Mouse (Mus musculus) kidney, postnatal 0 days (tissue): ENCODE measurements at regions not wholly inside any gene's neighbourhood (a gene's known extent, or its start where the extent isn't known, plus 50 kb on each side); places are given as distances from the start of the nearest gene placed in this dataset.
A peak's percentile ranks its signal among the peaks of the same experiment; 100 is the strongest.
"Not testable (repeated sequence)": the region's sequence is repeated elsewhere in the genome, so short reads cannot be mapped to it uniquely, and the experiment has no call there.

Experiments used
- ATAC-seq: fragments of 200-750 bp; cut with Nextera tagmentation; replicated peaks from 2 replicates; pipeline ENCODE4 v1.8.0; 2017; ENCODE audit warnings: low read depth, moderate number of reproducible peaks, moderate TSS enrichment, moderate library complexity; ENCODE audit not compliant: low FRiP score
- DNase-seq: peaks from one replicate; pipeline ENCODE4 v3.0.0-alpha.2; 2016; ENCODE audit warnings: low spot score
- H3K27ac ChIP-seq: fragments of 300-500 bp; sonication (generic); 2 replicates; pipeline ENCODE4 v1.5.1; 2014; ENCODE audit warnings: mild to moderate bottlenecking
- H3K27me3 ChIP-seq: fragments of 300-500 bp; sonication (generic); 2 replicates; pipeline ENCODE4 v1.6.1; 2014; ENCODE audit warnings: low read length, mixed read lengths; ENCODE audit not compliant: insufficient read depth
- H3K36me3 ChIP-seq: fragments of 300-500 bp; sonication (generic); 2 replicates; pipeline ENCODE4 v1.6.1; 2014; ENCODE audit warnings: low read length, mixed read lengths; ENCODE audit not compliant: insufficient read depth
- H3K4me1 ChIP-seq: fragments of 300-500 bp; sonication (generic); replicated peaks from 2 replicates; pipeline ENCODE4 v1.6.1; 2014; ENCODE audit warnings: antibody characterized with exemption, low read length, mixed read lengths; ENCODE audit not compliant: insufficient read depth
- H3K4me2 ChIP-seq: fragments of 300-500 bp; sonication (generic); 2 replicates; pipeline ENCODE4 v1.6.1; 2014; ENCODE audit warnings: mild to moderate bottlenecking, low read length, moderate library complexity, mixed read lengths
- H3K4me3 ChIP-seq: fragments of 300-500 bp; sonication (generic); replicated peaks from 2 replicates; pipeline ENCODE4 v1.5.1; 2014; ENCODE audit warnings: low read depth, low read length
- H3K9ac ChIP-seq: fragments of 300-500 bp; sonication (generic); 2 replicates; pipeline ENCODE4 v1.6.1; 2014; ENCODE audit warnings: low read depth, low read length
- H3K9me3 ChIP-seq: fragments of 300-500 bp; sonication (generic); replicated peaks from 2 replicates; pipeline ENCODE4 v1.6.1; 2016; ENCODE audit warnings: low read length, inconsistent platforms, mixed read lengths
- CTCF ChIP-seq: IDR thresholded peaks from 2 replicates; pipeline ENCODE4 v1.5.1; 2016; ENCODE audit warnings: antibody characterized with exemption, low read depth, mild to moderate bottlenecking, moderate library complexity
- WGBS: fragments of 180-500 bp; shearing (Covaris S2); extraction: QIAGEN DNeasy Blood & Tissue Kit; methylation state at CpG from one replicate; pipeline ENCODE4 v1.1.7; 2014; 5-methylcytosine and 5-hydroxymethylcytosine counted together

DNA sequence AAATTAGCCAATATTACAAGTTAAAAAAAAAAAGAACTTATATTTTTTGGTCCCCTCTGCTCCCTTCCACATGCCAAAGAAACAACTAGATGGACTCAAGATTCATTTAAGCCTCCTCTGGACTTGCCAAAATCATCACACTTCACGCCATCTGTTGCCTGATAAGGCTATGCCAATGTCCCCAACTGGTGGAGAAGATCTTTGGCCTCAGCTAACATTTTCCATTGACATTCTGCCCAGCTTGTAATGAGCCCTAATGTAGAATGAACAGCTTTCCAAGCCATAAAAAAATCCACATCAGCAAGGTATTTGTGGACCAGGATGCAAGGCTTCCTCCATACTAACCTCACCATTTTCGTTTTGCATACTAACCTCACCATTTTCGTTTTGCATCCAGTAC is 531.2 kb downstream of the Synb start:
- no peak overlapping the region for H3K4me2 ChIP-seq
- ATAC-seq (no peak), DNase-seq (no peak)
- H3K27me3 ChIP-seq = no peaks in the 10 kb centered on the region
- no peak overlapping the region for H3K27ac ChIP-seq
- no peaks in the 10 kb centered on the region for H3K9me3 ChIP-seq
- 75% methylated on average over 3 of the region's 3 CpGs for WGBS
- H3K4me1 ChIP-seq = no peaks in the 10 kb centered on the region
- TF ChIP-seq CTCF = no peak
- H3K9ac ChIP-seq = no peak overlapping the region
- H3K36me3 ChIP-seq = no peaks in the 10 kb centered on the region
- no peak overlapping the region for H3K4me3 ChIP-seq

DNA sequence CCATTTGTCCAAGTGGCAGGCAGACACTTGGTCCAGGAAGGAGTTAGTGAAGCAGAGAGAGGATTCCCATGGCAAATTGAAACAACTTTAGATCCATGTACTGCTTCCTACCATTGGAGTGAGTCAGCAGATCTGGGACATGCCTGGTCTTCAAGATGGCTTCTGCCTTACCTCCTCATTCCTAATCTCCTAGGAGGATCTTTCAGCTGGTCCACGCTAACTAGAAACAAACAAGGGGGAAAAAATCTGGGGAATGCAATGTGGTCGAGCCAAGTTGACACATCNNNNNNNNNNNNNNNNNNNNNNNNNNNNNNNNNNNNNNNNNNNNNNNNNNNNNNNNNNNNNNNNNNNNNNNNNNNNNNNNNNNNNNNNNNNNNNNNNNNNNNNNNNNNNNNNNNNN is 549.4 kb downstream of the Synb start:
- ATAC-seq (no peak), DNase-seq (no peak)
- Histone ChIP-seq H3K4me2 (no peak overlapping the region), H3K4me1 (no peaks in the 10 kb centered on the region), H3K4me3 (no peak overlapping the region), H3K9ac (no peak overlapping the region), H3K9me3 (no peaks in the 10 kb centered on the region), H3K36me3 (no peaks in the 10 kb centered on the region), H3K27ac (no peak overlapping the region), H3K27me3 (no peaks in the 10 kb centered on the region)
- no peak for TF ChIP-seq CTCF
- WGBS = 66% methylated on average over 2 of the region's 2 CpGs

DNA sequence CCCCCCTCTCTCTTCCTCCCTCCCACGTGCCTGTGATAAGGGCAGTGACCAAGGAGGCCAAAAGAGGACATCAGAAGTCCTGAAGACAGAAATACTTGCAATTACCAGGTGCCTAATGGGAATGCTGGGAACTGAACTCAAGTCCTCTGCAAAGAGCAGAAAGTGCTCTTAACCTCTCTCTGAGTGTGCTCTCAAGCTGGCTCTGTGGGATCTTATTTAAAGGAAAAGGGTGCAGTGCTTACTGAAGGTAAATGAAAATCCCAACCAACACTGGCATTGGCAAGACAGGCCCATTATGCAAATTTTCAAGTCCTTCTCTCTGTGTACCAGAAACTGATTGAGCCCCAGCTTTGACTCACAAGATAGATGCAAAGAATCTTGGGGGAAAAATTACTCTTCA is 555.6 kb downstream of the Synb start:
- DNase-seq (no peak), ATAC-seq (no peak)
- H3K36me3 ChIP-seq = no peaks in the 10 kb centered on the region
- H3K27me3 ChIP-seq = no peaks in the 10 kb centered on the region
- no peaks in the 10 kb centered on the region for H3K4me1 ChIP-seq
- no peak overlapping the region for H3K4me2 ChIP-seq
- H3K4me3 ChIP-seq = no peak overlapping the region
- WGBS = no CpG with 5 or more reads among the region's 1 CpGs
- H3K9me3 ChIP-seq = no peaks in the 10 kb centered on the region
- H3K9ac ChIP-seq = no peak overlapping the region
- TF ChIP-seq CTCF = no peak
- no peak overlapping the region for H3K27ac ChIP-seq

DNA sequence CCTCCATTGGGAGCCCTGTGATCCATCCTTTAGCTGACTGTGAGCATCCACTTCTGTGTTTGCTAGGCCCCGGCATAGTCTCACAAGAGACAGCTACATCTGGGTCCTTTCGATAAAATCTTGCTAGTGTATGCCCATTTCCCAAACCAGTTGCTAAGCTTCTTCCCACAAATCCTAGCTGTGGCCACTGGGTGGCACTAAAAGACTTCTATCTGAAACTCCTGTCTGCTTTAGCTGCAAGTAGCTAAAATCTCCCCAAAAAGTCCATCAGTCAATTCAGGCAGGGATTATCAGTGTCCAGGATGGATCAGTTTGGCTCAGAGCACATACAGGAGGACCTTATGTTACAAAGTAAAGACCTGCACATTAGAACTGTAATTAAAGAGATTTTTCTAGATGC is 558.3 kb downstream of the Synb start:
- not testable (repeated sequence) for H3K9ac ChIP-seq, H3K27me3 ChIP-seq, H3K4me1 ChIP-seq, H3K4me3 ChIP-seq, H3K36me3 ChIP-seq, H3K27ac ChIP-seq, ATAC-seq, H3K4me2 ChIP-seq, H3K9me3 ChIP-seq
- 36% methylated on average over 2 of the region's 2 CpGs for WGBS
- peak; percentile 79 for TF ChIP-seq CTCF
- peak; percentile 91 for DNase-seq

DNA sequence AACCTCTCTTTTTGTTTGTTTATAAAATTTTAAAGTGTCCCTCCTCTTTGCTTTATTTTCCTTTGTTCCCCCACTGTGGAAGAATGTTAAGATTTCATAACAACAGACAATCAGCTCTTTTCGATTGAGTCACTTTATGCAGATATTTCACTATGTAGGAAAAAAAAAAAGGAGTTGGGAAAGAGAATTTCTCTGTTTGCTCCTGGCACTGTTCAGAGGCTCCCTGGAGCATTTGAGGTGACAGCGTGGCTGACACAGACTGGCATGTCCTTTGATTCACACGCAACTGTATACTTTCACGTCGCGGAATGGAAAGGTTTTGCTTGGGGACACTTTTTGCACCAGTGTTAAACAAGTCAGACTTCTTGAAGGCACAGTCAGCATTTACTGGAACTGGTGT is 572.9 kb downstream of the Synb start:
- H3K4me3 ChIP-seq = no peak overlapping the region
- no peaks in the 10 kb centered on the region for H3K27me3 ChIP-seq
- no peaks in the 10 kb centered on the region for H3K4me1 ChIP-seq
- no peak overlapping the region for H3K4me2 ChIP-seq
- TF ChIP-seq CTCF = no peak
- DNase-seq (no peak), ATAC-seq (no peak)
- H3K9me3 ChIP-seq = no peaks in the 10 kb centered on the region
- H3K9ac ChIP-seq = no peak overlapping the region
- no peaks in the 10 kb centered on the region for H3K36me3 ChIP-seq
- 59% methylated on average over 6 of the region's 6 CpGs for WGBS
- H3K27ac ChIP-seq = no peak overlapping the region

DNA sequence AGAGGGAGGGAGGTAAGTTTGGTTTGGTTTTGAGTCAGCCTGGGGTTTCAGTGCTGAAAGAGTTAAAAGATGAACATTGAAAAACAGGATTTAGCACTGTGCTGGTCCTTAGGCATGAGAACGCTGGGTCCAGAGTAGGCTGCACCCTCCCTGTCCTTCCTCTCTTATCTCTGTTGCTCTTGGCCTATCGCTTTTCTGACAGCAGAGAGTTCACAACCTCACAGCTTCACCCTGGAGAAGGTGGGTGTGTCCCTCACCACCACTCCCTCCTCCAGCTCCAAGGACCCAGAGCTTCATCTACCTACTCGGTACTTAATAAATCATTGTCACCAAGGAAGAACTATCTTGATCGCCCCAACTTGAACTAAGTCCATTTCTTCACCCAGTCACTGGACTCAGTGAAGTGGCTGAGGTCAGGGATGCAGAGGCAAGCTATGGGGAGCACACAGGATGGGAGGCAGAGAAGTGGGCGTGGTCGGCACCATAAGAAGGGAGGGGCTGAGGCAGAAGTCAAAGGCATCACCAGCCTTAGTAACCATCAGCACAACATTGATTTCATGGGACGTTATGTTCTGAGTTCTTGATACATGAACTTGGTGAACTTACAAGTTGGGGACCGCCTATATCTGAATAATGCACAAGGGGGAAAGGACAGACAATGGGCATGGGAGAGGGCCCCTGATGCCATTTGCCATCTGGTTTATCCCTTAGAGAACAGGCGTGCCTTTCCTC is 574.5 kb downstream of the Synb start:
- H3K27me3 ChIP-seq = no peaks in the 10 kb centered on the region
- no peak overlapping the region for H3K4me2 ChIP-seq
- H3K9me3 ChIP-seq = no peaks in the 10 kb centered on the region
- H3K36me3 ChIP-seq = no peaks in the 10 kb centered on the region
- no peak for TF ChIP-seq CTCF
- H3K4me1 ChIP-seq = no peaks in the 10 kb centered on the region
- WGBS = 78% methylated on average over 9 of the region's 9 CpGs
- no peak overlapping the region for H3K4me3 ChIP-seq
- DNase-seq = no peak
- H3K27ac ChIP-seq = no peak overlapping the region
- H3K9ac ChIP-seq = no peak overlapping the region
- ATAC-seq = no peak

DNA sequence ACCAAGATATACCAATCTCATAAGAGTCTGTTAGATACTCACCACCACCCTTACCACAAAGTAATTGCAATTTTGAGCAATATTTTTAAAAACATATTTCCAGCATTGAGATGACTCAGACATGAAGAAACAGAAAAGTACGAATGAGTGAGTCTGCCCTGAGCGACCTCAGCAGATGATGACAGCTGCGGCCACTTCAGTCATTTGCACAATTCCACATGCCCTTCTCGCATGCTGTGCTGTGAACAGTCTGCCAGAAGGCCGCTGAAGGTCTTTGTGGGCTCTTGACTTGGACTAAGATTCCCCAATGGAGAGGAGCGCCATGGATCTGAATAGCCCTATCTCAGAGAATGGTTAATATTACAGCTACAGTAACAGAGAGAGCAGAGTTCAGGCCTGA is 575.3 kb downstream of the Synb start:
- WGBS = 87% methylated on average over 6 of the region's 6 CpGs
- no peak for ATAC-seq

More for the DNA sequence above, 575.3 kb downstream of the Synb start:
- DNase-seq = no peak
- Histone ChIP-seq H3K9me3 (no peaks in the 10 kb centered on the region), H3K9ac (no peak overlapping the region), H3K36me3 (no peaks in the 10 kb centered on the region), H3K4me1 (no peaks in the 10 kb centered on the region), H3K27me3 (no peaks in the 10 kb centered on the region), H3K4me2 (no peak overlapping the region), H3K27ac (no peak overlapping the region), H3K4me3 (no peak overlapping the region)
- no peak for TF ChIP-seq CTCF
